Mouse (Mus musculus): ENCODE measurements around the gene Olfr967.

GRCm38 (mm10) chr9:39790558-39790957 is 44.5 kb downstream of the Olfr967 start, which contains the start of gene Olfr969:
- no peak for TF ChIP-seq CTCF (IDR thresholded peaks at IDR 0.05; ENCODE audit: low read depth)
- TF ChIP-seq EP300 (IDR thresholded peaks at IDR 0.05; ENCODE audit: low read depth) = no peak
